In genomic region chr19:12418312-12418711, GRCm38 (mm10) we compare ENCODE assay signal across 39 mouse cellular contexts. TPM values are rescaled to one million over a fixed set of nuclear protein-coding genes. Genes with fewer than 3 reads are reported as not detected.
"Had no signal": no experiment of that assay in that cellular context is flagged by ENCODE, and none has a peak within 500 bp of the region (broad histone marks: within the 10 kb centered on the region; RNA-seq: fewer than 3 reads in every experiment).

No protein-coding gene starts in this region.

- H3K36me3 ChIP-seq: limb, embryonic 10.5 days; limb, embryonic 12.5 days; limb, embryonic 13.5 days; limb, embryonic 15.5 days; liver, embryonic 12.5 days; liver, embryonic 13.5 days; liver, embryonic 15.5 days; lung, embryonic 15.5 days; midbrain, embryonic 10.5 days; midbrain, embryonic 12.5 days; midbrain, embryonic 13.5 days; midbrain, embryonic 15.5 days; neural tube, embryonic 12.5 days had no signal

- H3K4me1 ChIP-seq: limb, embryonic 10.5 days; limb, embryonic 12.5 days; limb, embryonic 13.5 days; limb, embryonic 15.5 days; liver, embryonic 12.5 days; liver, embryonic 13.5 days; liver, embryonic 15.5 days; lung, embryonic 15.5 days; megakaryocyte, embryonic 14.5 days; midbrain, embryonic 10.5 days; midbrain, embryonic 12.5 days; midbrain, embryonic 13.5 days; midbrain, embryonic 15.5 days; neural tube, embryonic 12.5 days had no signal

- H3K4me2 ChIP-seq: limb, embryonic 12.5 days; limb, embryonic 13.5 days; limb, embryonic 15.5 days; liver, embryonic 11.5 days; liver, embryonic 12.5 days; liver, embryonic 13.5 days; liver, embryonic 15.5 days; lung, embryonic 14.5 days; lung, embryonic 15.5 days; midbrain, embryonic 11.5 days; midbrain, embryonic 12.5 days; midbrain, embryonic 13.5 days; midbrain, embryonic 15.5 days; neural tube, embryonic 12.5 days had no signal

- H3K9ac ChIP-seq: limb, embryonic 12.5 days; limb, embryonic 13.5 days; limb, embryonic 15.5 days; liver, embryonic 12.5 days; liver, embryonic 13.5 days; liver, embryonic 14.5 days; liver, embryonic 15.5 days; liver, postnatal 0 days; lung, embryonic 14.5 days; lung, embryonic 15.5 days; midbrain, embryonic 12.5 days; midbrain, embryonic 13.5 days; midbrain, embryonic 15.5 days; neural tube, embryonic 12.5 days had no signal

- DNase-seq: left cerebral cortex, postnatal 4 days; liver; liver, embryonic 13.5 days; liver, postnatal 0 days; lung, adult 18-20 months; lung, adult 2 months; lung, embryonic 14.5 days; lung, postnatal 10 days; lung, postnatal 14 days; lung, postnatal 36 days; lung, postnatal 4 days; midbrain, embryonic 14.5 days had no signal

- H3K27ac ChIP-seq: limb, embryonic 10.5 days; limb, embryonic 12.5 days; limb, embryonic 13.5 days; limb, embryonic 15.5 days; liver, embryonic 12.5 days; liver, embryonic 13.5 days; liver, embryonic 14.5 days; liver, embryonic 15.5 days; lung, embryonic 15.5 days; macrophage; midbrain, embryonic 10.5 days; midbrain, embryonic 12.5 days; midbrain, embryonic 13.5 days; midbrain, embryonic 15.5 days; neural tube, embryonic 12.5 days had no signal

- H3K4me3 ChIP-seq: limb, embryonic 10.5 days; limb, embryonic 12.5 days; limb, embryonic 13.5 days; limb, embryonic 15.5 days; liver, embryonic 12.5 days; liver, embryonic 13.5 days; liver, embryonic 15.5 days; lung, embryonic 15.5 days; megakaryocyte, embryonic 14.5 days; midbrain, embryonic 10.5 days; midbrain, embryonic 12.5 days; midbrain, embryonic 13.5 days; midbrain, embryonic 15.5 days; myocyte; neural tube, embryonic 12.5 days had no signal

- H3K9me3 ChIP-seq: limb, embryonic 10.5 days; limb, embryonic 12.5 days; limb, embryonic 13.5 days; limb, embryonic 15.5 days; liver, embryonic 12.5 days; liver, embryonic 13.5 days; liver, embryonic 15.5 days; lung, embryonic 15.5 days; megakaryocyte, embryonic 14.5 days; midbrain, embryonic 10.5 days; midbrain, embryonic 12.5 days; midbrain, embryonic 13.5 days; midbrain, embryonic 15.5 days; neural tube, embryonic 12.5 days had no signal

- H3K27me3 ChIP-seq: limb, embryonic 12.5 days; limb, embryonic 13.5 days; limb, embryonic 15.5 days; liver, embryonic 12.5 days; liver, embryonic 13.5 days; liver, embryonic 15.5 days; lung, embryonic 15.5 days; midbrain, embryonic 12.5 days; midbrain, embryonic 13.5 days; midbrain, embryonic 15.5 days; neural tube, embryonic 12.5 days had no signal

- ATAC-seq: liver, embryonic 12.5 days; liver, postnatal 0 days; lung, postnatal 0 days; midbrain, embryonic 13.5 days; midbrain, embryonic 15.5 days; midbrain, embryonic 16.5 days had no signal

RNA-seq across cellular contexts. Expression of gene Olfr1441, which starts 1.1 kb away (rescaled TPM):
- polyA plus RNA-seq: limb, embryonic 10.5 days; limb, embryonic 11.5 days; limb, embryonic 12.5 days; limb, embryonic 13.5 days; limb, embryonic 14.5 days; limb, embryonic 15.5 days; liver, adult 2 months; liver, embryonic 11.5 days; liver, embryonic 12.5 days; liver, embryonic 13.5 days; liver, embryonic 14.5 days; liver, embryonic 15.5 days; liver, embryonic 16.5 days; liver, postnatal 0 days; lung, adult 2 months; lung, embryonic 14.5 days; lung, embryonic 15.5 days; lung, embryonic 16.5 days; lung, postnatal 0 days; macrophage; midbrain, embryonic 10.5 days; midbrain, embryonic 11.5 days; midbrain, embryonic 12.5 days; midbrain, embryonic 13.5 days; midbrain, embryonic 14.5 days; midbrain, embryonic 15.5 days; midbrain, embryonic 16.5 days; midbrain, postnatal 0 days; myocyte; neural tube, embryonic 11.5 days; neural tube, embryonic 12.5 days had no signal

RNA-seq across cellular contexts. Expression of gene Pfpl, which starts 9.4 kb away (rescaled TPM):
- polyA plus RNA-seq: limb, embryonic 10.5 days; limb, embryonic 11.5 days; limb, embryonic 12.5 days; limb, embryonic 13.5 days; limb, embryonic 14.5 days; limb, embryonic 15.5 days; liver, adult 2 months; liver, embryonic 11.5 days; liver, embryonic 12.5 days; liver, embryonic 13.5 days; liver, embryonic 14.5 days; liver, embryonic 15.5 days; liver, embryonic 16.5 days; liver, postnatal 0 days; lung, adult 2 months; lung, embryonic 14.5 days; lung, embryonic 15.5 days; lung, embryonic 16.5 days; lung, postnatal 0 days; macrophage; midbrain, embryonic 10.5 days; midbrain, embryonic 11.5 days; midbrain, embryonic 12.5 days; midbrain, embryonic 13.5 days; midbrain, embryonic 14.5 days; midbrain, embryonic 15.5 days; midbrain, embryonic 16.5 days; midbrain, postnatal 0 days; neural tube, embryonic 11.5 days; neural tube, embryonic 12.5 days had no signal

RNA-seq across cellular contexts. Expression of gene Olfr1440, which starts 31.2 kb away (rescaled TPM):
- polyA plus RNA-seq: limb, embryonic 10.5 days; limb, embryonic 11.5 days; limb, embryonic 12.5 days; limb, embryonic 13.5 days; limb, embryonic 14.5 days; limb, embryonic 15.5 days; liver, adult 2 months; liver, embryonic 11.5 days; liver, embryonic 12.5 days; liver, embryonic 13.5 days; liver, embryonic 14.5 days; liver, embryonic 15.5 days; liver, embryonic 16.5 days; liver, postnatal 0 days; lung, adult 2 months; lung, embryonic 14.5 days; lung, embryonic 15.5 days; lung, embryonic 16.5 days; lung, postnatal 0 days; macrophage; midbrain, embryonic 10.5 days; midbrain, embryonic 11.5 days; midbrain, embryonic 12.5 days; midbrain, embryonic 13.5 days; midbrain, embryonic 14.5 days; midbrain, embryonic 15.5 days; midbrain, embryonic 16.5 days; midbrain, postnatal 0 days; myocyte; neural tube, embryonic 11.5 days; neural tube, embryonic 12.5 days had no signal
